Mouse (Mus musculus): Measurements from ENCODE around the gene Nudt22.

Gene Nudt22

GRCm38 (mm10) chr19:6994489-6994888, 1.4 kb downstream of the Nudt22 start:
- DNase-seq = no peak

GRCm38 (mm10) chr19:6994002-6994401, 1.9 kb downstream of the Nudt22 start:
- no peak for DNase-seq

GRCm38 (mm10) chr19:6993011-6993770, 2.7 kb downstream of the Nudt22 start:
- DNase-seq = peak; percentile 33

- DNase-seq = peak; percentile 93
Measured at GRCm38 (mm10) chr19:6992011-6992858, 3.7 kb downstream of the Nudt22 start, which contains the start of gene Dnajc4. Gene Dnajc4, minus strand, starts transcription at chr19:6992572.

- peak; percentile 25 for DNase-seq
Measured at GRCm38 (mm10) chr19:6991166-6991565, 4.8 kb downstream of the Nudt22 start.

- peak; percentile 16 for DNase-seq
Measured at GRCm38 (mm10) chr19:6990712-6991111, 5.2 kb downstream of the Nudt22 start.

GRCm38 (mm10) chr19:6989251-6989650, 6.7 kb downstream of the Nudt22 start:
- peak; percentile 26 for DNase-seq

- DNase-seq = no peak
Measured at GRCm38 (mm10) chr19:6987904-6988285, 8.0 kb downstream of the Nudt22 start.

GRCm38 (mm10) chr19:6987061-6987903, 8.6 kb downstream of the Nudt22 start, which contains the start of gene Vegfb:
Gene Vegfb, minus strand, starts transcription at chr19:6987651.
- peak; percentile 72 for DNase-seq

GRCm38 (mm10) chr19:6985951-6986708, 9.8 kb downstream of the Nudt22 start:
- no peak for DNase-seq

- peak; percentile 35 for DNase-seq
Measured at GRCm38 (mm10) chr19:6985300-6985699, 10.6 kb downstream of the Nudt22 start.

- DNase-seq = no peak
Measured at GRCm38 (mm10) chr19:6983621-6984020, 12.3 kb downstream of the Nudt22 start.

GRCm38 (mm10) chr19:6981465-6981864, 14.5 kb downstream of the Nudt22 start:
- no peak for DNase-seq

- peak; percentile 99 for DNase-seq
Measured at GRCm38 (mm10) chr19:6980381-6981093, 15.4 kb downstream of the Nudt22 start, which contains the start of gene Fkbp2. Gene Fkbp2, minus strand, starts transcription at chr19:6980501.

- DNase-seq = peak; percentile 99
Measured at GRCm38 (mm10) chr19:6979486-6980380, 16.2 kb downstream of the Nudt22 start.

GRCm38 (mm10) chr19:6979001-6979479, 16.9 kb downstream of the Nudt22 start:
- peak; percentile 64 for DNase-seq

- no peak for DNase-seq
Measured at GRCm38 (mm10) chr19:6978639-6978974, 17.3 kb downstream of the Nudt22 start.

- no peak for DNase-seq
Measured at GRCm38 (mm10) chr19:6977759-6978638, 17.9 kb downstream of the Nudt22 start.
